Mouse (Mus musculus) heart, adult 11 months (tissue): ENCODE measurements around the gene Fam71b.
A peak's percentile ranks its signal among the peaks of the same experiment; 100 is the strongest.

ENCODE experiments used
- DNase-seq: peaks from one replicate; pipeline ENCODE4 v3.0.0; 2022

The Fam71b gene

GRCm38 (mm10) chr11:46396167-46396859 lies at the start of gene Fam71b:
Fam71b (plus strand) TSS chr11:46396559.
- DNase-seq = peak; percentile 68

- DNase-seq = no peak
Observed at GRCm38 (mm10) chr11:46347756-46348155, 48.6 kb upstream of the Fam71b start.

GRCm38 (mm10) chr11:46348416-46348815 lies 47.9 kb upstream of the Fam71b start:
- no peak for DNase-seq

- no peak for DNase-seq
Observed at GRCm38 (mm10) chr11:46349681-46350410, 46.5 kb upstream of the Fam71b start.

GRCm38 (mm10) chr11:46358369-46358768 lies 38.0 kb upstream of the Fam71b start:
- DNase-seq = no peak

GRCm38 (mm10) chr11:46360991-46361665 lies 35.2 kb upstream of the Fam71b start:
- DNase-seq = no peak

- peak; percentile 57 for DNase-seq
Observed at GRCm38 (mm10) chr11:46362061-46363022, 34.0 kb upstream of the Fam71b start.

- peak; percentile 63 for DNase-seq
Observed at GRCm38 (mm10) chr11:46363864-46364263, 32.5 kb upstream of the Fam71b start.

- DNase-seq = peak; percentile 53
Observed at GRCm38 (mm10) chr11:46365744-46366143, 30.6 kb upstream of the Fam71b start.

GRCm38 (mm10) chr11:46366357-46366756 lies 30.0 kb upstream of the Fam71b start:
- no peak for DNase-seq

- DNase-seq = no peak
Observed at GRCm38 (mm10) chr11:46370457-46370856, 25.9 kb upstream of the Fam71b start.

GRCm38 (mm10) chr11:46371250-46371649 lies 25.1 kb upstream of the Fam71b start:
- DNase-seq = no peak

GRCm38 (mm10) chr11:46372331-46372953 lies 23.9 kb upstream of the Fam71b start:
- DNase-seq = peak; percentile 65

- no peak for DNase-seq
Observed at GRCm38 (mm10) chr11:46373071-46374030, 23.0 kb upstream of the Fam71b start.

GRCm38 (mm10) chr11:46375015-46375414 lies 21.3 kb upstream of the Fam71b start:
- DNase-seq = no peak

- DNase-seq = no peak
Observed at GRCm38 (mm10) chr11:46377316-46377715, 19.0 kb upstream of the Fam71b start.

- DNase-seq = peak; percentile 14
Observed at GRCm38 (mm10) chr11:46377819-46378782, 18.3 kb upstream of the Fam71b start.

GRCm38 (mm10) chr11:46380097-46380675 lies 16.2 kb upstream of the Fam71b start:
- DNase-seq = peak; percentile 68

GRCm38 (mm10) chr11:46382466-46382865 lies 13.9 kb upstream of the Fam71b start:
- DNase-seq = peak; percentile 74
